ENCODE assay signal across 14 mouse cellular contexts in genomic region chr4:62823082-62823481, GRCm38 (mm10).
DNase-seq lines count a peak whose midpoint lies in the region; ATAC-seq lines count a peak whose summit lies in the region.
"Had no signal": no experiment of that assay in that cellular context is flagged by ENCODE, and none has a peak within 500 bp of the region (broad histone marks: within the 10 kb centered on the region; RNA-seq: fewer than 3 reads in every experiment).

No protein-coding gene starts in this region.

- no peaks in the 10 kb centered on the region for H3K27me3 ChIP-seq in hindbrain, embryonic 12.5 days
- H3K27me3 ChIP-seq in hindbrain, embryonic 16.5 days (replicated peaks; ENCODE audit: control insufficient read depth, insufficient read depth, low read length), result no peaks in the 10 kb centered on the region
- H3K27me3 ChIP-seq in midbrain, embryonic 15.5 days (replicated peaks), result no peaks in the 10 kb centered on the region
- no peaks in the 10 kb centered on the region for H3K27me3 ChIP-seq in midbrain, embryonic 14.5 days (ENCODE audit: control insufficient read depth, insufficient read depth, low read length)
- no peaks in the 10 kb centered on the region for H3K27me3 ChIP-seq in limb, embryonic 15.5 days
- H3K27me3 ChIP-seq in intestine, embryonic 15.5 days (replicated peaks), result no peaks in the 10 kb centered on the region
- H3K27me3 ChIP-seq: heart, embryonic 12.5 days; limb, embryonic 12.5 days had no signal

- H3K27ac ChIP-seq in hindbrain, embryonic 12.5 days, result no peak overlapping the region
- no peak overlapping the region for H3K27ac ChIP-seq in hindbrain, embryonic 16.5 days (ENCODE audit: low read depth, low read length)
- H3K27ac ChIP-seq in midbrain, embryonic 15.5 days, result no peak overlapping the region
- H3K27ac ChIP-seq in midbrain, embryonic 14.5 days (replicated peaks; ENCODE audit: low read depth, low read length), result no peak overlapping the region
- peak overlapping the region; percentile 48; the same call in 1 of the 2 replicates for H3K27ac ChIP-seq in limb, embryonic 15.5 days
- H3K27ac ChIP-seq in intestine, embryonic 15.5 days, result no peak overlapping the region
- H3K27ac ChIP-seq: gastrocnemius, adult 2 months; liver, embryonic 12.5 days had no signal

- H3K4me3 ChIP-seq in hindbrain, embryonic 12.5 days, result no peak overlapping the region
- H3K4me3 ChIP-seq in hindbrain, embryonic 16.5 days (ENCODE audit: low read length), result no peak overlapping the region
- no peak overlapping the region for H3K4me3 ChIP-seq in midbrain, embryonic 15.5 days
- no peak overlapping the region for H3K4me3 ChIP-seq in midbrain, embryonic 14.5 days (replicated peaks; ENCODE audit: low read depth, low read length)
- no peak overlapping the region for H3K4me3 ChIP-seq in limb, embryonic 15.5 days
- no peak overlapping the region for H3K4me3 ChIP-seq in intestine, embryonic 15.5 days (replicated peaks)
- H3K4me3 ChIP-seq: gastrocnemius, adult 2 months; heart, embryonic 12.5 days; limb, embryonic 12.5 days; liver, embryonic 12.5 days had no signal

- no peak overlapping the region for H3K9ac ChIP-seq in hindbrain, embryonic 12.5 days
- H3K9ac ChIP-seq in hindbrain, embryonic 16.5 days (ENCODE audit: low read depth, low read length), result no peak overlapping the region
- H3K9ac ChIP-seq in midbrain, embryonic 15.5 days, result no peak overlapping the region
- no peak overlapping the region for H3K9ac ChIP-seq in midbrain, embryonic 14.5 days (replicated peaks; ENCODE audit: low read length)
- no peak overlapping the region for H3K9ac ChIP-seq in limb, embryonic 15.5 days
- H3K9ac ChIP-seq in intestine, embryonic 15.5 days, result no peak overlapping the region
- H3K9ac ChIP-seq: heart, embryonic 12.5 days; limb, embryonic 12.5 days; liver, embryonic 12.5 days; liver, postnatal 0 days had no signal

- 71% methylated on average over 7 of the region's 7 CpGs for WGBS in hindbrain, embryonic 12.5 days
- WGBS in hindbrain, embryonic 16.5 days, result 77% methylated on average over 7 of the region's 7 CpGs
- 81% methylated on average over 7 of the region's 7 CpGs for WGBS in midbrain, embryonic 15.5 days
- WGBS in midbrain, embryonic 14.5 days, result 87% methylated on average over 7 of the region's 7 CpGs
- 66% methylated on average over 7 of the region's 7 CpGs for WGBS in limb, embryonic 15.5 days
- 69% methylated on average over 7 of the region's 7 CpGs for WGBS in intestine, embryonic 15.5 days

- no peak for DNase-seq in midbrain, embryonic 14.5 days
- DNase-seq in embryo, embryonic 11 days, result no peak

- H3K4me1 ChIP-seq in hindbrain, embryonic 12.5 days, result peaks cover 2% of the 10 kb centered on the region; the same call in 1 of the 2 replicates
- H3K4me1 ChIP-seq in hindbrain, embryonic 16.5 days (ENCODE audit: control insufficient read depth, insufficient read depth, low read depth, low read length), result peaks cover 10% of the 10 kb centered on the region
- H3K4me1 ChIP-seq in midbrain, embryonic 15.5 days, result peaks cover 6% of the 10 kb centered on the region
- H3K4me1 ChIP-seq in midbrain, embryonic 14.5 days (ENCODE audit: control insufficient read depth, insufficient read depth, low read length), result peaks cover 7% of the 10 kb centered on the region; the same call in 1 of the 2 replicates
- peaks cover 13% of the 10 kb centered on the region; the same call in 1 of the 2 replicates for H3K4me1 ChIP-seq in limb, embryonic 15.5 days
- no peaks in the 10 kb centered on the region for H3K4me1 ChIP-seq in intestine, embryonic 15.5 days (replicated peaks)
- H3K4me1 ChIP-seq: heart, embryonic 12.5 days; liver, embryonic 12.5 days had no signal

- 0 out of 2 replicates have a peak, but pooled peaks have one; percentile 42 for ATAC-seq in hindbrain, embryonic 12.5 days (ENCODE audit: low FRiP score)
- no peak for ATAC-seq in hindbrain, embryonic 16.5 days
- 0 out of 2 replicates have a peak, but pooled peaks have one; percentile 22 for ATAC-seq in midbrain, embryonic 15.5 days (replicated peaks)
- ATAC-seq in midbrain, embryonic 14.5 days (ENCODE audit: low FRiP score, low TSS enrichment), result no peak
- no peak for ATAC-seq in limb, embryonic 15.5 days (ENCODE audit: insufficient number of reproducible peaks, low FRiP score, low TSS enrichment, low read depth)
- no peak for ATAC-seq in intestine, embryonic 15.5 days
- ATAC-seq: intestine, embryonic 16.5 days; liver, embryonic 12.5 days; liver, postnatal 0 days had no signal

- H3K4me2 ChIP-seq in hindbrain, embryonic 12.5 days (replicated peaks), result no peak overlapping the region
- H3K4me2 ChIP-seq in hindbrain, embryonic 16.5 days (ENCODE audit: low read length), result no peak overlapping the region
- H3K4me2 ChIP-seq in midbrain, embryonic 15.5 days, result no peak overlapping the region
- H3K4me2 ChIP-seq in midbrain, embryonic 14.5 days (ENCODE audit: low read length), result no peak overlapping the region
- no peak overlapping the region for H3K4me2 ChIP-seq in limb, embryonic 15.5 days
- no peak overlapping the region for H3K4me2 ChIP-seq in intestine, embryonic 15.5 days (replicated peaks)
- H3K4me2 ChIP-seq: heart, embryonic 12.5 days; limb, embryonic 12.5 days; liver, embryonic 12.5 days; midbrain, embryonic 11.5 days had no signal

- H3K9me3 ChIP-seq in hindbrain, embryonic 12.5 days (replicated peaks), result no peaks in the 10 kb centered on the region
- no peaks in the 10 kb centered on the region for H3K9me3 ChIP-seq in hindbrain, embryonic 16.5 days (ENCODE audit: control insufficient read depth, low read length)
- H3K9me3 ChIP-seq in midbrain, embryonic 15.5 days, result no peaks in the 10 kb centered on the region
- no peaks in the 10 kb centered on the region for H3K9me3 ChIP-seq in midbrain, embryonic 14.5 days (ENCODE audit: control insufficient read depth, low read length)
- no peaks in the 10 kb centered on the region for H3K9me3 ChIP-seq in limb, embryonic 15.5 days
- H3K9me3 ChIP-seq in intestine, embryonic 15.5 days, result no peaks in the 10 kb centered on the region
- H3K9me3 ChIP-seq: heart, embryonic 12.5 days; limb, embryonic 12.5 days; liver, embryonic 12.5 days had no signal

- no peaks in the 10 kb centered on the region for H3K36me3 ChIP-seq in hindbrain, embryonic 12.5 days
- no peaks in the 10 kb centered on the region for H3K36me3 ChIP-seq in hindbrain, embryonic 16.5 days (ENCODE audit: control insufficient read depth, insufficient read depth, low read length)
- no peaks in the 10 kb centered on the region for H3K36me3 ChIP-seq in midbrain, embryonic 15.5 days (replicated peaks)
- no peaks in the 10 kb centered on the region for H3K36me3 ChIP-seq in midbrain, embryonic 14.5 days (ENCODE audit: control insufficient read depth, insufficient read depth, low read length)
- H3K36me3 ChIP-seq in limb, embryonic 15.5 days, result no peaks in the 10 kb centered on the region
- H3K36me3 ChIP-seq in intestine, embryonic 15.5 days, result no peaks in the 10 kb centered on the region
- H3K36me3 ChIP-seq: heart, embryonic 12.5 days; limb, embryonic 12.5 days; liver, embryonic 12.5 days had no signal

Comparison
In these comparisons a context has a peak if more than half of its experiments do, and no peak if none do; other contexts are left out.
1. ATAC-seq: peak in hindbrain, embryonic 12.5 days (single experiment) and midbrain, embryonic 15.5 days (single experiment); none in hindbrain, embryonic 16.5 days (single experiment), midbrain, embryonic 14.5 days (single experiment), limb, embryonic 15.5 days (single experiment) and intestine, embryonic 15.5 days (single experiment).